Mouse (Mus musculus): ENCODE results near the gene Vars. TPM values are rescaled to one million over a fixed set of nuclear protein-coding genes. Genes with fewer than 3 reads are reported as not detected.
"Not testable (repeated sequence)": the region's sequence is repeated elsewhere in the genome, so short reads cannot be mapped to it uniquely, and the experiment has no call there.

The Vars gene
- polyA plus RNA-seq, 1 experiment = 43.7 TPM

DNA sequence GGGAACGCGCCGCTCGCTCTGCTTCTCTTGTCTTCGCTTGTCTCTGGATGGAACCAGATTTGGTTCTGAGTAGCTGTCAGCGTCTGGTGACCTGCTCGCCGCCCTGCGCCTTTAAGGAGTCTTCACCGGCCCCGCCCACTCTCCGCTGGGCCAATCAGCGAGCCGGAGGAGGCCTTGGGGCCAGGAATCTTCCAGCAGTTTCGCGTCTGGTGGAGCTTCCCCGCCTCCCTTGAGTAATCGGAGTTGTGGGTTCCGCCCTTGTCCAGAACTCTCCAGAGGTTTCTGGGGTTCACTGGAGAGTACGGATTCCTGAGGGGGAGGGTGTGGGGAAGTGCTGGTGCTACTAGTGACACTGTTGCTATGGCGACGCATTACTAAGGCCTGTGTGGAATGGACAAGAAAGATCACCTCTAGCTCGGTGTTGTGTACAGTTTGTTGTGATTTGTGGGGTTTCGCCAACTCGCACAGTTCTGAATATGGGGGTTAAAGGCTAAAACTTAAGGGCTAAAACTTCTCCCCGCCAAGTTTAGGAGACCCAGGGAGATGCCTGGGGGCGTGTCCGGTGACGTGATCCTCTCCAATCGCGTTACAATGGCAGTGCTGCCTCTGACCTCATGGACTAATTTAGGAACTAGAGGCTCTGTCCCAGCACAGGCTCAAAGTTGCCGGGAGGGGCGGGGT is 28.6 kb upstream of the Vars start, which contains the start of the genes Hspa1a and Hspa1l:
Gene Hspa1a (minus strand): TSS at position 88 of the 681 bp plus-strand sequence.
Gene Hspa1l (plus strand): TSS at position 635 of the 681 bp plus-strand sequence.
- peak within 1 kb of the TSS; percentile 31 for H3K4me3 ChIP-seq (ENCODE audit: insufficient read depth, low read length)
- TF ChIP-seq POLR2A (IDR thresholded peaks at IDR 0.05; ENCODE audit: extremely low read depth, insufficient read depth, low read length) = peak; percentile 74
- H3K4me1 ChIP-seq (ENCODE audit: control insufficient read depth, insufficient read depth, low read length) = not testable (repeated sequence)
- peak within 1 kb of the TSS; percentile 19; the same call in 1 of the 2 replicates for H3K27ac ChIP-seq (ENCODE audit: insufficient read depth, low read length)

DNA sequence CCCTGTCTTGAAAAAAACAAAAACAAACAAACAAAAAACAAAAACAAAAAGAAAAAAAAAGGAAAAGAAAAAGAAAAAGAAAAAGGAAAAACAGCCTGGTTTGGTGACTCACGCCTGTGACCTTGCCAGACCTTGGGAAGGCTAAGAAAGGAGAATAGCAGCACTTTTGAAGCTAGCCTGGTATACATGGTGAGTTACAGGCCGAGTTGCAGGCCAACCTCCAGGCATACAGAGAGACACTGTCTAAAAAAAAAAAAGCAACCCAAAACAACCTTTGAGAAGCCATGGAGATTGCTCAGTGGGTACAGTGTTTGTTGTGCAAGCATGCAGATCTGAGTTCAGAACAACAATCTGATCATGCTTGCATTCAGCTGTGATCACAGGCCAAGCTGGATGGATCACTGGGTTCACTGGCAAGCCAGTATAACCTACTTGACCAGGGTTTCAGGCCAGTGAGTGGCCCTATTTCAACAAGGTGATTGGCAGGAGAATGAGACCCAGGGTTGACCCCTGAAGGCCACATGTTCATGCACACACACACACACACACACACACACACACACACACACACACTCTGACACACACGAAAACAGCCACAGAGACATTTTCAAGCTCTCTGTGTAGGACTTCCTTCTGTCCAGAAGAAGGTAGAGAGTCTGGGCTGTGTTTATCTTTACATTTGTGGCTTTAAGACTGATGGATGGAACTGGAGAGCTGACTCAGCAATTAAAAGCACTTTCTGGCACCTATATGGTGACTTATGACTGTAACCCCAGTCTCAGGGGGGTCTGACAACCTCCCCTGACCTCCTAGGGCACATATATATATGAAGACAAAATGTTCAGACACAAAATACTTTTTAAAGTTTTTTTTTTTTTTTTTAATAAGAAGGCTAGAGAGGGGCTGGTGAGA is 24.9 kb upstream of the Vars start:
- Histone ChIP-seq H3K4me1 (ENCODE audit: control insufficient read depth, insufficient read depth, low read length) (no peaks in the 10 kb centered on the region), H3K27ac (ENCODE audit: insufficient read depth, low read length) (no peak overlapping the region), H3K4me3 (ENCODE audit: insufficient read depth, low read length) (no peak overlapping the region)
- no peak for TF ChIP-seq POLR2A (IDR thresholded peaks at IDR 0.05; ENCODE audit: extremely low read depth, insufficient read depth, low read length)
- no peak for TF ChIP-seq CTCF (IDR thresholded peaks at IDR 0.05; ENCODE audit: extremely low read depth, insufficient read depth, low read length)

DNA sequence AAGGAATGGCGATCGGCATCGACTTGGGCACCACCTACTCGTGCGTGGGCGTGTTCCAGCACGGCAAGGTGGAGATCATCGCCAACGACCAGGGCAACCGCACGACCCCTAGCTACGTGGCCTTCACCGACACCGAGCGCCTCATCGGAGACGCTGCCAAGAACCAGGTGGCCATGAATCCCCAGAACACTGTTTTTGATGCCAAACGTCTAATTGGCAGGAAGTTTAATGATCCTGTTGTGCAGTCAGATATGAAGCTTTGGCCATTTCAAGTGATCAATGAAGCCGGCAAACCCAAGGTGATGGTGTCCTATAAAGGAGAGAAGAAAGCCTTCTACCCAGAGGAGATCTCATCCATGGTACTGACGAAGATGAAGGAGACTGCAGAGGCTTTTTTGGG is 23.8 kb upstream of the Vars start:
- TF ChIP-seq POLR2A (IDR thresholded peaks at IDR 0.05; ENCODE audit: extremely low read depth, insufficient read depth, low read length) = no peak
- no peak for TF ChIP-seq CTCF (IDR thresholded peaks at IDR 0.05; ENCODE audit: extremely low read depth, insufficient read depth, low read length)
- Histone ChIP-seq H3K27ac (ENCODE audit: insufficient read depth, low read length) (no peak overlapping the region), H3K4me1 (ENCODE audit: control insufficient read depth, insufficient read depth, low read length) (no peaks in the 10 kb centered on the region), H3K4me3 (ENCODE audit: insufficient read depth, low read length) (no peak overlapping the region)

- Histone ChIP-seq H3K4me3 (ENCODE audit: insufficient read depth, low read length) (no peak overlapping the region), H3K4me1 (ENCODE audit: control insufficient read depth, insufficient read depth, low read length) (no peaks in the 10 kb centered on the region), H3K27ac (ENCODE audit: insufficient read depth, low read length) (no peak overlapping the region)
- TF ChIP-seq CTCF (IDR thresholded peaks at IDR 0.05; ENCODE audit: extremely low read depth, insufficient read depth, low read length) = no peak
- TF ChIP-seq POLR2A (IDR thresholded peaks at IDR 0.05; ENCODE audit: extremely low read depth, insufficient read depth, low read length) = no peak
Measured at GRCm38 (mm10) chr17:34978239-34978638, 22.5 kb upstream of the Vars start.

- H3K27ac ChIP-seq (ENCODE audit: insufficient read depth, low read length) = no peak overlapping the region
- TF ChIP-seq POLR2A (IDR thresholded peaks at IDR 0.05; ENCODE audit: extremely low read depth, insufficient read depth, low read length) (no peak), CTCF (IDR thresholded peaks at IDR 0.05; ENCODE audit: extremely low read depth, insufficient read depth, low read length) (no peak)
- H3K4me1 ChIP-seq (ENCODE audit: control insufficient read depth, insufficient read depth, low read length) = no peaks in the 10 kb centered on the region
- no peak overlapping the region for H3K4me3 ChIP-seq (ENCODE audit: insufficient read depth, low read length)
Measured at GRCm38 (mm10) chr17:34979631-34980030, 21.2 kb upstream of the Vars start.

GRCm38 (mm10) chr17:34980655-34981054 is 20.1 kb upstream of the Vars start:
- H3K4me3 ChIP-seq (ENCODE audit: insufficient read depth, low read length) = peak overlapping the region; percentile 62; the same call in 1 of the 2 replicates
- no peaks in the 10 kb centered on the region for H3K4me1 ChIP-seq (ENCODE audit: control insufficient read depth, insufficient read depth, low read length)
- TF ChIP-seq CTCF (IDR thresholded peaks at IDR 0.05; ENCODE audit: extremely low read depth, insufficient read depth, low read length) (peak; percentile 50), POLR2A (IDR thresholded peaks at IDR 0.05; ENCODE audit: extremely low read depth, insufficient read depth, low read length) (no peak)
- H3K27ac ChIP-seq (ENCODE audit: insufficient read depth, low read length) = peak overlapping the region; percentile 72; the same call in 1 of the 2 replicates

DNA sequence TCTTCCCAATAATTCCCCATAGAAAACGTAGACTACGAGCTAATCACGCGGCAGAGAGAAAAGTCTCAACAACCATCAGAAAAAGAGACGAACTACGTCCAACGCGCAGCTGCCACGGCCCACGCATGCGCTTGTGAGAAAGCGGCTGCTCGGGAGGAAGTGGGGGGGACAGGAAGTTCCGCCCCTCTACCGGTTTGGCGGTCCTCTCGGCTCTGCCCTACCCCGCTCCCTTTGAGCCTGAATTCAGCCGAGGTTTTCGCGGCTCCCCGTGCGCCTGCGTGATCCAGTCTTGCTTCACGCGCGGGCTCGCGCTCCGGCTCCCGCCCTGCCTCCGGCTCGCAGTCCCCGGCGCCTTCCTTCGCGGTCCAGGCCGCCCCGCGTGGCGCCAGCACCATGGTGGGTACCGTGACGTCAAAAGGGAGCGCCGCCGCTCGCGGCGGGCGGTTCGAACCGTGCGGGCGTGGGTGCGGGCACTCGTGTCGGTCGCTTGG is 19.1 kb upstream of the Vars start, which contains the start of gene Lsm2:
Gene Lsm2 (plus strand): TSS at position 173 of the 491 bp plus-strand sequence.
- no peaks in the 10 kb centered on the region for H3K4me1 ChIP-seq (ENCODE audit: control insufficient read depth, insufficient read depth, low read length)
- peak within 1 kb of the TSS; percentile 97 for H3K27ac ChIP-seq (ENCODE audit: insufficient read depth, low read length)
- peak within 1 kb of the TSS; percentile 62 for H3K4me3 ChIP-seq (ENCODE audit: insufficient read depth, low read length)
- TF ChIP-seq CTCF (IDR thresholded peaks at IDR 0.05; ENCODE audit: extremely low read depth, insufficient read depth, low read length) (no peak), POLR2A (IDR thresholded peaks at IDR 0.05; ENCODE audit: extremely low read depth, insufficient read depth, low read length) (peak; percentile 93)

GRCm38 (mm10) chr17:34982328-34982727 is 18.5 kb upstream of the Vars start:
- no peaks in the 10 kb centered on the region for H3K4me1 ChIP-seq (ENCODE audit: control insufficient read depth, insufficient read depth, low read length)
- H3K27ac ChIP-seq (ENCODE audit: insufficient read depth, low read length) = no peak overlapping the region
- peak overlapping the region; percentile 62 for H3K4me3 ChIP-seq (ENCODE audit: insufficient read depth, low read length)
- no peak for TF ChIP-seq CTCF (IDR thresholded peaks at IDR 0.05; ENCODE audit: extremely low read depth, insufficient read depth, low read length)
- no peak for TF ChIP-seq POLR2A (IDR thresholded peaks at IDR 0.05; ENCODE audit: extremely low read depth, insufficient read depth, low read length)

DNA sequence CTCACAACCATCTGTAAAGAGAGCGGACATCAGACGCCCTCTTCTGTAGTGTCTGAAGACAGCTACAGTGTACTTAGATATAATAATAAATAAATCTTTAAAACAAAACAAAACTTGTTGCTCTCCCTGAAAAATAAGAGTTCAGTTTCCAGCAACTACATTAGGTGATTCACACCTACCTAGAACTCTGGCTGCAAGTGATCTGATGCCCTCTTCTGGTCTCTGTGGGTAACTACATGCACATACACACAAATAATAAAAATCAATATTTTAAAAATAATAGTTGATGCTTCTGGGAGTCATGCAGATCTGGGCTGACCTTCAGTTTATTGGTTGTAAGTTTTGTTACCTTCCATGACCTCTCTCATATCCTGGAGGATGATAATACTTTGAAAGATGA is 16.6 kb upstream of the Vars start:
- no peak overlapping the region for H3K27ac ChIP-seq (ENCODE audit: insufficient read depth, low read length)
- TF ChIP-seq CTCF (IDR thresholded peaks at IDR 0.05; ENCODE audit: extremely low read depth, insufficient read depth, low read length) = peak; percentile 40; the same call in 1 of the 2 replicates
- TF ChIP-seq POLR2A (IDR thresholded peaks at IDR 0.05; ENCODE audit: extremely low read depth, insufficient read depth, low read length) = no peak
- H3K4me3 ChIP-seq (ENCODE audit: insufficient read depth, low read length) = no peak overlapping the region
- H3K4me1 ChIP-seq (ENCODE audit: control insufficient read depth, insufficient read depth, low read length) = no peaks in the 10 kb centered on the region

Measured in cortical plate, adult 2 months (tissue).